Mouse (Mus musculus): ENCODE results near the gene Mars. TPM values are rescaled to one million over a fixed set of nuclear protein-coding genes. Genes with fewer than 3 reads are reported as not detected.

The Mars gene
- polyA plus RNA-seq, 1 experiment, result 32.4 TPM

GRCm38 (mm10) chr10:127263631-127264030 is 48.0 kb downstream of the Mars start:
- Histone ChIP-seq H3K27me3 (ENCODE audit: control insufficient read depth, insufficient read depth, low read length) (no peaks in the 10 kb centered on the region; the same call in 1 of the 2 replicates), H3K4me3 (ENCODE audit: control insufficient read depth, low read depth, low read length) (no peak overlapping the region), H3K36me3 (ENCODE audit: control insufficient read depth, insufficient read depth, low read length) (no peaks in the 10 kb centered on the region), H3K27ac (ENCODE audit: control insufficient read depth, insufficient read depth, low read depth, low read length) (no peak overlapping the region), H3K4me1 (ENCODE audit: control insufficient read depth, insufficient read depth, low read length) (peaks cover 15% of the 10 kb centered on the region)
- no peak for TF ChIP-seq CTCF (IDR thresholded peaks at IDR 0.05; ENCODE audit: control insufficient read depth, insufficient read depth, insufficient replicate concordance, low read depth, low read length)
- TF ChIP-seq POLR2A (IDR thresholded peaks at IDR 0.05; ENCODE audit: control insufficient read depth, low read depth, low read length), result no peak

DNA sequence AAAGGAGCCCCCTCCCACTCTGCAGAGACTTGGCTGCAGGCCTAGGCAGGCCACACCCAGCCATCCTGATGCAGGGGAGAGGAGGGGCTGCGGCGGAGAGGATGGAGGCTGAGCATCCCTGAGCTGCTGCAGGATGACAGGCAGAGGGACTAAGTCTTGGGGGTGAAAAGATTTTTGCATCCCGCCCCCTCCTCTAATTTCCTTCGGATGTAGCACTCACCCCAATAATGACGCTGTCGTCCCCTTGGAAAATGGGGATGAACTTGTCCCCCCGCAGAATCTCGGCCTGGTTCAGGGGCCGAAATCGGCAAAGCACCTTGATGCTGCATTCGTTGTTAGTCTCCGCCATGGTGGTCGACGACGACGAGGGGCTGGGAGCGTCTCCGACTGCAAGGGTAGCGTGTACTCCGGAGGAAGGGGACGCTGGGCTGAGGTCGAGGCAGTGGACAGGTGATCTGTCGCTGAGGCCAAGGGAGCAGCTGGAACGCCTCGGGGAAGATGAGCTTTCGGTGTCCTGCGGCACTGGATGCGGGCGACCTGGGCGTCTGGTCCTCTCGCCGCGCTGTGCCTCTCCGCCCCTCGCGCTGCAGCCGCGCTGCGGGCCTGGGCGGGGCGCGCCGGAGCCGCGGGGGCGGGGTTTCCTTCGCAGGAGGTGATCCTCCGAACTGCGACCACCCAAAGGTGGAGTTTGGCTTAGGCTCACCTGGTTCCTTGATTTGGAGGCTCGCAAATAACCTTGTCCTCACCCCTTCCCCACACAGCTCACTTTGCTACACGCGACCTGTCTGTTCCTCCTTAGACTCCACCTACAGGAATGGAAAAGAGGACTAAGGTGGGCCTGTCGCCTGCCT is 48.8 kb downstream of the Mars start, which contains the start of gene Kif5a:
Gene Kif5a, minus strand, starts transcription at position 801 of the 851 bp plus-strand sequence.
- no peaks in the 10 kb centered on the region; the same call in 1 of the 2 replicates for H3K27me3 ChIP-seq (ENCODE audit: control insufficient read depth, insufficient read depth, low read length)
- peaks cover 15% of the 10 kb centered on the region for H3K4me1 ChIP-seq (ENCODE audit: control insufficient read depth, insufficient read depth, low read length)
- H3K27ac ChIP-seq (ENCODE audit: control insufficient read depth, insufficient read depth, low read depth, low read length), result no peak within 1 kb of the TSS; the same call in 1 of the 2 replicates
- no peak for TF ChIP-seq CTCF (IDR thresholded peaks at IDR 0.05; ENCODE audit: control insufficient read depth, insufficient read depth, insufficient replicate concordance, low read depth, low read length)
- 0 out of 2 replicates have a peak, but pooled peaks have one; percentile 28 for TF ChIP-seq POLR2A (IDR thresholded peaks at IDR 0.05; ENCODE audit: control insufficient read depth, low read depth, low read length)
- no peaks in the 10 kb centered on the region for H3K36me3 ChIP-seq (ENCODE audit: control insufficient read depth, insufficient read depth, low read length)
- peak within 1 kb of the TSS; percentile 75 for H3K4me3 ChIP-seq (ENCODE audit: control insufficient read depth, low read depth, low read length)

GRCm38 (mm10) chr10:127261706-127262547 is 49.7 kb downstream of the Mars start:
- H3K36me3 ChIP-seq (ENCODE audit: control insufficient read depth, insufficient read depth, low read length), result no peaks in the 10 kb centered on the region
- TF ChIP-seq CTCF (IDR thresholded peaks at IDR 0.05; ENCODE audit: control insufficient read depth, insufficient read depth, insufficient replicate concordance, low read depth, low read length) (no peak), POLR2A (IDR thresholded peaks at IDR 0.05; ENCODE audit: control insufficient read depth, low read depth, low read length) (no peak)
- H3K27me3 ChIP-seq (ENCODE audit: control insufficient read depth, insufficient read depth, low read length), result no peaks in the 10 kb centered on the region; the same call in 1 of the 2 replicates
- peak overlapping the region; percentile 75; the same call in 1 of the 2 replicates for H3K4me3 ChIP-seq (ENCODE audit: control insufficient read depth, low read depth, low read length)
- peaks cover 11% of the 10 kb centered on the region for H3K4me1 ChIP-seq (ENCODE audit: control insufficient read depth, insufficient read depth, low read length)
- no peak overlapping the region for H3K27ac ChIP-seq (ENCODE audit: control insufficient read depth, insufficient read depth, low read depth, low read length)

DNA sequence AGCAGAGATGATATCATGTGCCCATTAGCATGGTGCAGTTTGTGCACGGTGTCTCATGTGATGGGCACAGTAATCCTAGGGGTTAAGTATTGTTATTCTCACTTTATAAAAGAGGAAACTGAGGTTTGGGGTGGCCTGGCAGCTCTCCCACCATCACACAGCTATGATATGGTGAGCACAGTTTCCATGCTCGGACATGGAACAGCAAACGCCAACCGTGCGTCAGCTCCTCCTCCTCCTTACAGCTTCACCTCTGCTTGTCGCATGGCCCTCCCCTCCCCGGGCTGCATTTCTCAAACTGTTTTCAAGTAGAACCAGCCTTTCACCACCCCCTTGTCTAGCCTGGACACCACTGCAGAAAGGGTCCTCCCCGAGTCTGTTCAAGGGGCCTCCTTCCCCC is 53.1 kb downstream of the Mars start:
- Histone ChIP-seq H3K4me1 (ENCODE audit: control insufficient read depth, insufficient read depth, low read length) (peaks cover 11% of the 10 kb centered on the region), H3K4me3 (ENCODE audit: control insufficient read depth, low read depth, low read length) (no peak overlapping the region), H3K27ac (ENCODE audit: control insufficient read depth, insufficient read depth, low read depth, low read length) (no peak overlapping the region)

GRCm38 (mm10) chr10:127257790-127258189 is 53.8 kb downstream of the Mars start:
- peaks cover 6% of the 10 kb centered on the region for H3K4me1 ChIP-seq (ENCODE audit: control insufficient read depth, insufficient read depth, low read length)
- no peaks in the 10 kb centered on the region; the same call in 1 of the 2 replicates for H3K27me3 ChIP-seq (ENCODE audit: control insufficient read depth, insufficient read depth, low read length)
- no peak overlapping the region for H3K27ac ChIP-seq (ENCODE audit: control insufficient read depth, insufficient read depth, low read depth, low read length)
- no peak overlapping the region for H3K4me3 ChIP-seq (ENCODE audit: control insufficient read depth, low read depth, low read length)
- TF ChIP-seq POLR2A (IDR thresholded peaks at IDR 0.05; ENCODE audit: control insufficient read depth, low read depth, low read length), result no peak
- no peak for TF ChIP-seq CTCF (IDR thresholded peaks at IDR 0.05; ENCODE audit: control insufficient read depth, insufficient read depth, insufficient replicate concordance, low read depth, low read length)
- no peaks in the 10 kb centered on the region for H3K36me3 ChIP-seq (ENCODE audit: control insufficient read depth, insufficient read depth, low read length)

More for the DNA sequence above, 53.1 kb downstream of the Mars start:
- H3K27me3 ChIP-seq (ENCODE audit: control insufficient read depth, insufficient read depth, low read length), result no peaks in the 10 kb centered on the region; the same call in 1 of the 2 replicates
- H3K36me3 ChIP-seq (ENCODE audit: control insufficient read depth, insufficient read depth, low read length), result no peaks in the 10 kb centered on the region
- TF ChIP-seq CTCF (IDR thresholded peaks at IDR 0.05; ENCODE audit: control insufficient read depth, insufficient read depth, insufficient replicate concordance, low read depth, low read length) (no peak), POLR2A (IDR thresholded peaks at IDR 0.05; ENCODE audit: control insufficient read depth, low read depth, low read length) (no peak)

DNA sequence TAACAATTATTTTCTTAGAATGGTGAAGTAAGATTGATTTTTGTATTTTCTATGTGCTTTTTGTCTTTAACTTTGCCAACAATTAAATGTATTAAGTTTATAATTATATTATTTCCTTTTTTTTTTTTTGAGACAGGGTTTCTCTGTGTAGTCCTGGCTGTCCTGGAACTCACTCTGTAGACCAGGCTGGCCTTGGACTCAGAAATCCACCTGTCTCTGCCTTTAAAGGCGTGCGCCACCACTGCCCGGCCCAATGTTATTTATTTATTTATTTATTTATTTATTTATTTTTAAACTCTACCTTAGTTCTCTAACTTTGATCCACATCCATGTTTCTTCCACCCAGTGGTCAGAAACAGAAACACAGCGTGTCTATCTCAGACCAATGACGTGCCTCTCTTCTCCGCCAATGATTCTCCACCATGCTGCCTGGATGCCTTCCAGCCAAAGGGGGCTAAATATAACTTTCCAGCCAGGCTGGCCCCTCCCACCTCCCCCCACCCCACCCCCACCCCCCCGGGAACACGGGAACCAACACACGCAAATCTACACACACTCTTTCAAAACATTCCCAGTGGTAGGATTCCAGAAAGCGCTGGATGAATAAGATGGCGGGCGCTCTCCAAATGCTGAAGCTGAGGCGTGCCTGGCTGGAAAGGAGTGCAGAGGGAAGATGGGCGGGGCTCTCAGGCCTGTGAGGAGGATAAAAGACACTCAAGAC is 55.8 kb downstream of the Mars start:
- Histone ChIP-seq H3K27ac (ENCODE audit: control insufficient read depth, insufficient read depth, low read depth, low read length) (no peak overlapping the region), H3K36me3 (ENCODE audit: control insufficient read depth, insufficient read depth, low read length) (no peaks in the 10 kb centered on the region), H3K4me1 (ENCODE audit: control insufficient read depth, insufficient read depth, low read length) (no peaks in the 10 kb centered on the region), H3K4me3 (ENCODE audit: control insufficient read depth, low read depth, low read length) (no peak overlapping the region), H3K27me3 (ENCODE audit: control insufficient read depth, insufficient read depth, low read length) (no peaks in the 10 kb centered on the region)
- TF ChIP-seq CTCF (IDR thresholded peaks at IDR 0.05; ENCODE audit: control insufficient read depth, insufficient read depth, insufficient replicate concordance, low read depth, low read length) (no peak), POLR2A (IDR thresholded peaks at IDR 0.05; ENCODE audit: control insufficient read depth, low read depth, low read length) (no peak)

Measured in testis, adult 2 months (tissue).